Mouse (Mus musculus) lung, postnatal 0 days (tissue): Measurements from ENCODE around the gene Cyth3. TPM values are rescaled to one million over a fixed set of nuclear protein-coding genes. Genes with fewer than 3 reads are reported as not detected.

Source experiments
- ATAC-seq: fragments of 200-750 bp; cut with Nextera tagmentation; 2 replicates; pipeline ENCODE4 v1.8.0; 2017; ENCODE audit warnings: moderate library complexity
- DNase-seq: peaks from one replicate; pipeline ENCODE4 v3.0.0-alpha.2; 2016; ENCODE audit warnings: low spot score
- H3K27ac ChIP-seq: fragments of 300-500 bp; sonication (generic); 2 replicates; pipeline ENCODE4 v1.5.1; 2014; ENCODE audit warnings: antibody characterized with exemption, mild to moderate bottlenecking, low read length, mixed read lengths
- H3K27me3 ChIP-seq: fragments of 300-500 bp; sonication (generic); replicated peaks from 2 replicates; pipeline ENCODE4 v1.6.1; 2014; ENCODE audit warnings: low read length, mixed read lengths; ENCODE audit not compliant: insufficient read depth
- H3K36me3 ChIP-seq: fragments of 300-500 bp; sonication (generic); 2 replicates; pipeline ENCODE4 v1.6.1; 2014; ENCODE audit warnings: low read length, mixed read lengths; ENCODE audit not compliant: insufficient read depth
- H3K4me1 ChIP-seq: fragments of 300-500 bp; sonication (generic); 2 replicates; pipeline ENCODE4 v1.6.1; 2014; ENCODE audit warnings: antibody characterized with exemption, low read depth, low read length, mixed read lengths; ENCODE audit not compliant: insufficient read depth
- H3K4me2 ChIP-seq: fragments of 300-500 bp; sonication (generic); replicated peaks from 2 replicates; pipeline ENCODE4 v1.6.1; 2014; ENCODE audit warnings: low read depth, mild to moderate bottlenecking, low read length, moderate library complexity, mixed read lengths
- H3K4me3 ChIP-seq: fragments of 300-500 bp; sonication (generic); 2 replicates; pipeline ENCODE4 v1.5.1; 2014; ENCODE audit warnings: low read depth, low read length
- H3K9ac ChIP-seq: fragments of 300-500 bp; sonication (generic); replicated peaks from 2 replicates; pipeline ENCODE4 v1.6.1; 2014; ENCODE audit warnings: low read depth, mild to moderate bottlenecking
- H3K9me3 ChIP-seq: fragments of 300-500 bp; sonication (generic); 2 replicates; pipeline ENCODE4 v1.6.1; 2016; ENCODE audit warnings: low read length, mixed read lengths
- CTCF ChIP-seq: IDR thresholded peaks from 2 replicates; pipeline ENCODE4 v1.5.1; 2016; ENCODE audit warnings: antibody characterized with exemption, mild to moderate bottlenecking
- EP300 ChIP-seq: IDR thresholded peaks from 2 replicates; pipeline ENCODE4 v1.6.1; 2016; ENCODE audit warnings: antibody characterized with exemption, mild to moderate bottlenecking, control low read depth
- WGBS: fragments of 180-500 bp; shearing (Covaris S2); extraction: QIAGEN DNeasy Blood & Tissue Kit; methylation state at CpG from one replicate; pipeline ENCODE4 v1.1.7; 2014; 5-methylcytosine and 5-hydroxymethylcytosine counted together
- polyA plus RNA-seq: library from polyadenylated mRNA; unstranded; fragments of >200 nt; fragmentation: Nextera tagmentation; extraction: Ambion mirVana; gene quantifications from 2 replicates; pipeline ENCODE4 v1.2.1, GENCODE M21; 2015

Gene Cyth3
- polyA plus RNA-seq, 1 experiment from 2014 or later: 96.6 TPM

DNA sequence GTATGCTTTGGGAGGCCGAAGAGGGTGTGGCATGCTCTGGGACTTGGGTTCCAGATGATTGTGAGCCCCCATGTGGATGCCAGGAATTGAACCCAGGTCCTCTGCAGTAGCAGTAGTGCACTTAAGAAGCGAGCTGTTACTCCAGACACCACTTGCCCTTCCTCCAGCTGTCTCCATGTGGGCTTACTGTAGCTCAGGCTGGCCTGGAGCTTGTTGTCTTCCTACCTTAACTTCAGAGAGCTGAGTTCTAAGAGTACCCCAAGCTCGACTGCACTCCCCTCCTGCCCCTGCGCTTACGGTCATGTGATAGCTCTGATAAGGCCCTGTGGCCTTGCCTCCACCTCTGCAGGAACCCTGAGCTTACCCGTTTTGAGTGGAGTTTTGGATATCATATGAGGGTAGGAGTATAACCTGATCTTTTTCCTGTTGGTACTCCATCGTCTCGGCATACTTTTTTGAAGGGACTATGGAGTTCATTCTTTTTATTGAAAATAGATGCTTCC is 36.8 kb downstream of the Cyth3 start:
- H3K36me3 ChIP-seq: no peaks in the 10 kb centered on the region; the same call in 1 of the 2 replicates
- no peak for TF ChIP-seq CTCF
- TF ChIP-seq EP300: no peak
- no peaks in the 10 kb centered on the region for H3K9me3 ChIP-seq
- no peaks in the 10 kb centered on the region for H3K27me3 ChIP-seq
- H3K27ac ChIP-seq: no peak overlapping the region
- no peak overlapping the region for H3K9ac ChIP-seq
- ATAC-seq: no peak
- DNase-seq: no peak
- 82% methylated on average over 8 of the region's 8 CpGs for whole genome bisulfite sequencing
- peaks cover 52% of the 10 kb centered on the region for H3K4me1 ChIP-seq
- no peak overlapping the region for H3K4me3 ChIP-seq
- H3K4me2 ChIP-seq: no peak overlapping the region

DNA sequence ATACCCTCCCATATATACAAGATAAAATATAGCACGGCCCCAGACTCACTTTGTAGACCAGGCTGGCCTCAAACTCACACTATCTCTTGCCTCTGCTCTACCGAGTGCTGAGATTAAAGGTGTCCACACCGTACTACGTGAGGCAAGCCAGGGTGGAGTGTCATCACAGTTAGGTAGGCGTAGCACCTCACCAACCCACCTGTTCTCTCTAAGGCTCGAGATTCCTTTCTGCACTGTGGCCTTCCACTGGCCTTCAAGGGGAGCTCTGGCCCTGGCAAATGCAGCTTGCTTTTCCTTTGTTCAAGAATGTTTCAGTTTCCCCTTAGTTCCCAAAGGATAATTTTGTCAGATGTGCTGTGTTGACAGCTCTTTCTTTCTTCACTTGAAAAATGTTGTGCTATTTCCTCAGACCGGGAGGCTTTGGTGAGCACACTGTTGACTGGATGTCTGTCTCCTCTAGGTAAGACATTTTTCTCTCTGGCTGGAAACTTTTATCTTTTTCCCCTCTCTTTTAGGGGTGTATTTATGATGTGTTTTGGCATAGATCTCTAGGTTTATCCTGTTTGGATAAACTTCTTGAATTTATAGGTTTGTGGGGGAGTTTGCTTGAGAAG is 40.9 kb downstream of the Cyth3 start:
- Histone ChIP-seq H3K27ac (0 out of 2 replicates have a peak overlapping the region, but pooled peaks have one; percentile 44), H3K4me1 (peaks cover 20% of the 10 kb centered on the region; the same call in 1 of the 2 replicates), H3K9me3 (no peaks in the 10 kb centered on the region), H3K4me3 (no peak overlapping the region), H3K36me3 (no peaks in the 10 kb centered on the region; the same call in 1 of the 2 replicates), H3K27me3 (no peaks in the 10 kb centered on the region), H3K9ac (no peak overlapping the region), H3K4me2 (no peak overlapping the region)
- WGBS: 42% methylated on average over 7 of the region's 7 CpGs
- TF ChIP-seq CTCF (no peak), EP300 (no peak)
- ATAC-seq (no peak), DNase-seq (no peak)

DNA sequence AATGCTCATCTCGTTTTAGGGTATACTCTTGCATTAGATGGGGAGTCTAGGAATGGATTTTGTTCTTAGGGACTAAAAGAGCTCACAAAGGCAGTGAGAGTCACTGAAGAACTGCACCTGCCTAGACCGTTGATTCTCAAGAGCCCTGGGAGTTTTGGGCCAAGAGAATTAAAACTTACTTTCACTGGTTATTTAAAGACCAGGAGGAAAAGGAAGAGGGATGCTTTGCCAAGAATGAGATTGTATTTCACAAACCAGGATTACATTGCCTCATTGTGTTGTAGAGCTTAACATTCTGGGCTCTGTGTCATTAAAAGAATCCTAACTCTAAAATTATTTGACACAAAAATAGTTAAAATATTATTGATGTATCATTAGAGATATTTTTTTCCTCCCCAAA is 43.3 kb downstream of the Cyth3 start:
- no peak for ATAC-seq
- 45% methylated on average over 2 of the region's 2 CpGs for WGBS
- H3K4me2 ChIP-seq: no peak overlapping the region
- TF ChIP-seq EP300 (no peak), CTCF (no peak)
- no peak overlapping the region for H3K27ac ChIP-seq
- DNase-seq: no peak
- H3K9me3 ChIP-seq: no peaks in the 10 kb centered on the region
- no peak overlapping the region for H3K9ac ChIP-seq
- peaks cover 26% of the 10 kb centered on the region; the same call in 1 of the 2 replicates for H3K4me1 ChIP-seq
- H3K27me3 ChIP-seq: no peaks in the 10 kb centered on the region
- no peak overlapping the region for H3K4me3 ChIP-seq
- H3K36me3 ChIP-seq: no peaks in the 10 kb centered on the region

DNA sequence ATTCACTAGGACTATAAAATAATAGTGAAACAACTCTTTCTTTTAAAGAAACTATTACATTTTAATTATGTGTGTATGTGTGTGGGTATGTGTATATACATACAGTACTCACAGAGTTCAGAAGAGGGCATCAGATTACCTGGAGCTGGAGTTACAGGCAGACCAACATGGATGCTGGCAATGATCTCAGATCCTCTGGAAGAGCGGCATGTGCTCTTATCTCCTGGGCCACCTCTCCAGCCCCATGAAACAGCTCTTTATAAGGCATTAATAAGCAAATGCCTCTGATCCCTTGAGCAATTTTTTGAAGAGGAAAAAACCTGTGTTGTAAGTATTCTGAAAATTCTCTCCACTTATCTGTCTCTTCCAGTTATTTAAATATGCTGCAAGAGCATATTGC is 43.8 kb downstream of the Cyth3 start:
- Histone ChIP-seq H3K4me3 (no peak overlapping the region), H3K9me3 (no peaks in the 10 kb centered on the region), H3K4me2 (no peak overlapping the region), H3K27me3 (no peaks in the 10 kb centered on the region), H3K9ac (no peak overlapping the region), H3K4me1 (peaks cover 28% of the 10 kb centered on the region; the same call in 1 of the 2 replicates), H3K36me3 (no peaks in the 10 kb centered on the region), H3K27ac (no peak overlapping the region)
- DNase-seq (no peak), ATAC-seq (no peak)
- TF ChIP-seq EP300: no peak
- TF ChIP-seq CTCF: no peak
- WGBS: 63% methylated on average over 1 of the region's 1 CpGs

DNA sequence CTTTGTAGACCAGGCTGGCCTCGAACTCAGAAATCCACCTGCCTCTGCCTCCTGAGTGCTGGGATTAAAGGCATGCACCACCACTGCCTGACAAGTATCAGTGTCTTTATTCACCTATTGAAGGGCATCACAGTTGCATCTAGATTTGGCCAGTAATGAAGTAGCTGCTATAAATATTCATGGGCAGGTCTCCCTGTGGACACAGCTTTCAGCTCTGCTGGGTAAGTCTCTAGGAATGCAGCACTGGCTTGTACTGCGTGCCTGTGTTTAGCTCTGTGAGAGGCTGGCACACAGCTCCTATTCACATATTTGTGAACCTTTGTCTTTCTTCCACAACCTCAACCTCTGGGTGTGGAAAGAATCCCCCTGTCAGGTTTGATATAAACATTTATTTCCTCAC is 46.6 kb downstream of the Cyth3 start:
- Histone ChIP-seq H3K9me3 (no peaks in the 10 kb centered on the region), H3K27me3 (no peaks in the 10 kb centered on the region), H3K4me2 (no peak overlapping the region), H3K36me3 (no peaks in the 10 kb centered on the region), H3K27ac (peak overlapping the region; percentile 68; the same call in 1 of the 2 replicates), H3K4me3 (no peak overlapping the region), H3K9ac (no peak overlapping the region), H3K4me1 (peaks cover 15% of the 10 kb centered on the region; the same call in 1 of the 2 replicates)
- TF ChIP-seq EP300: no peak
- TF ChIP-seq CTCF: no peak
- 60% methylated on average over 2 of the region's 2 CpGs for WGBS
- DNase-seq: peak; percentile 53
- peak; percentile 68 for ATAC-seq

DNA sequence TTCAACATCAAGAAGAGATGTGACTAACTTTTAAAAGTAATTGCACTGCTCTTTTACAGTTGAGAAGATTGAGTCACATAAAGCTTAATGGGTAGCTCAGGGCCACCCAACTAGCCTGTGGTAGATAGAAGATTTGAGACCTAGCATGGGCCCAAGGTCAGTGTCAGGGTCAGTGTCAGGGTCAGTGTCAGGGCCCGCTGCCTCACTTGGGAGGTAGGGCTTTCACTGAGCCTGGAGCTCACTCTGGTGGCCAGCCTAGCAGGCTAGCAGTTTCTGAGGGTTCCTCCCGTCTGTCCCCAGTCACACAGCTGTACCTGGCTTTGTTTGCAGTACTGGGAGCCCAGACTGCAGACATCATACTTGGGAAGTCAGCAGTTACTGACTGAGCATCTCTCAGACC is 47.1 kb downstream of the Cyth3 start:
- WGBS: 48% methylated on average over 2 of the region's 2 CpGs
- Histone ChIP-seq H3K9ac (no peak overlapping the region), H3K4me1 (peaks cover 14% of the 10 kb centered on the region; the same call in 1 of the 2 replicates), H3K27ac (peak overlapping the region; percentile 78), H3K27me3 (no peaks in the 10 kb centered on the region), H3K4me3 (no peak overlapping the region), H3K36me3 (no peaks in the 10 kb centered on the region), H3K9me3 (no peaks in the 10 kb centered on the region), H3K4me2 (no peak overlapping the region)
- TF ChIP-seq EP300 (no peak), CTCF (peak; percentile 47)
- no peak for DNase-seq
- ATAC-seq: peak; percentile 45
